Mouse (Mus musculus) CH12F3 (cell line): ENCODE measurements around the gene Lrrc17.

Experiments
- in situ Hi-C: fragments of 300-500 bp; cut with MboI; formaldehyde crosslinking; loops from 2 replicates; pipeline ENCODE4 v1.14.3; 2020; ENCODE audit warnings: low sequenced_read_pairs

The Lrrc17 gene

GRCm38 (mm10) chr5:21532921-21533320 is 10.4 kb upstream of the Lrrc17 start:
- in situ Hi-C loops, result no loop called here

- in situ Hi-C loops, result no loop called here
Measured at GRCm38 (mm10) chr5:21542226-21542625, 1.1 kb upstream of the Lrrc17 start.

GRCm38 (mm10) chr5:21544821-21545220 is 1.5 kb downstream of the Lrrc17 start:
- in situ Hi-C loops, result no loop called here

- in situ Hi-C loops, result no loop called here
Measured at GRCm38 (mm10) chr5:21545227-21545626, 1.9 kb downstream of the Lrrc17 start.

GRCm38 (mm10) chr5:21545786-21546185 is 2.4 kb downstream of the Lrrc17 start:
- in situ Hi-C loops, result no loop called here

GRCm38 (mm10) chr5:21547005-21547404 is 3.6 kb downstream of the Lrrc17 start:
- in situ Hi-C loops, result no loop called here

GRCm38 (mm10) chr5:21553685-21554084 is 10.3 kb downstream of the Lrrc17 start:
- in situ Hi-C loops, result no loop called here

GRCm38 (mm10) chr5:21554732-21555131 is 11.4 kb downstream of the Lrrc17 start:
- in situ Hi-C loops, result no loop called here

GRCm38 (mm10) chr5:21556502-21556901 is 13.1 kb downstream of the Lrrc17 start:
- in situ Hi-C loops, result no loop called here

GRCm38 (mm10) chr5:21563936-21564335 is 20.6 kb downstream of the Lrrc17 start:
- in situ Hi-C loops, result no loop called here

- in situ Hi-C loops, result no loop called here
Measured at GRCm38 (mm10) chr5:21565392-21566065, 22.2 kb downstream of the Lrrc17 start.

- in situ Hi-C loops, result no loop called here
Measured at GRCm38 (mm10) chr5:21567784-21568183, 24.4 kb downstream of the Lrrc17 start.

- in situ Hi-C loops, result no loop called here
Measured at GRCm38 (mm10) chr5:21572764-21573416, 29.5 kb downstream of the Lrrc17 start.

GRCm38 (mm10) chr5:21574386-21575209 is 31.2 kb downstream of the Lrrc17 start:
- in situ Hi-C loops, result no loop called here

- in situ Hi-C loops, result no loop called here
Measured at GRCm38 (mm10) chr5:21575210-21575550, 31.8 kb downstream of the Lrrc17 start.

GRCm38 (mm10) chr5:21578136-21578535 is 34.8 kb downstream of the Lrrc17 start:
- in situ Hi-C loops, result no loop called here

GRCm38 (mm10) chr5:21586763-21587162 is 43.4 kb downstream of the Lrrc17 start:
- in situ Hi-C loops, result loop anchor here (10.0 kb wide), 1 partner anchor 142 kb away; no protein-coding TSS in a partner anchor

- in situ Hi-C loops, result loop anchor here (10.0 kb wide), 1 partner anchor 143 kb away; no protein-coding TSS in a partner anchor
Measured at GRCm38 (mm10) chr5:21587683-21588082, 44.3 kb downstream of the Lrrc17 start.

- in situ Hi-C loops, result loop anchor here (10.0 kb wide), 1 partner anchor 143 kb away; no protein-coding TSS in a partner anchor
Measured at GRCm38 (mm10) chr5:21588220-21588619, 44.9 kb downstream of the Lrrc17 start.

- in situ Hi-C loops, result loop anchor here (10.0 kb wide), 1 partner anchor 327 kb away; no protein-coding TSS in a partner anchor
Measured at GRCm38 (mm10) chr5:21592106-21592505, 48.7 kb downstream of the Lrrc17 start.

- in situ Hi-C loops, result loop anchor here (10.0 kb wide), 1 partner anchor 328 kb away; no protein-coding TSS in a partner anchor
Measured at GRCm38 (mm10) chr5:21593201-21593709, 49.9 kb downstream of the Lrrc17 start.
